Mouse (Mus musculus): ENCODE measurements around the gene Rps25. TPM values are rescaled to one million over a fixed set of nuclear protein-coding genes. Genes with fewer than 3 reads are reported as not detected.
"Not testable (repeated sequence)": the region's sequence is repeated elsewhere in the genome, so short reads cannot be mapped to it uniquely, and the experiment has no call there.

The Rps25 gene
- polyA plus RNA-seq (2011; ENCODE audit: insufficient read depth, insufficient read length, low replicate concordance, missing spikeins), result 1,039 and 1,790 TPM in 2 replicates

- Histone ChIP-seq H3K27ac (ENCODE audit: control insufficient read depth, insufficient read depth, low read depth, low read length, poor library complexity) (peak within 1 kb of the TSS; percentile 90), H3K4me3 (replicated peaks; ENCODE audit: control insufficient read depth, low read depth, low read length) (peak within 1 kb of the TSS; percentile 88), H3K4me1 (ENCODE audit: control insufficient read depth, insufficient read depth, low read length) (no peaks in the 10 kb centered on the region)
- under 1% methylated on average over 51 of the region's 51 CpGs for WGBS
- TF ChIP-seq POLR2A (IDR thresholded peaks at IDR 0.05; ENCODE audit: borderline replicate concordance, control insufficient read depth, low read depth, low read length) (peak; percentile 56; the same call in 1 of the 2 replicates), CTCF (IDR thresholded peaks at IDR 0.05; ENCODE audit: control insufficient read depth, insufficient read depth, low read length) (no peak)
Measured at GRCm38 (mm10) chr9:44406906-44407751, at the start of gene Rps25, which contains the start of gene Trappc4. Rps25 (plus strand) TSS chr9:44407139. Trappc4 (minus strand) TSS chr9:44407600.

- Histone ChIP-seq H3K4me3 (replicated peaks; ENCODE audit: control insufficient read depth, low read depth, low read length) (no peak overlapping the region), H3K27ac (ENCODE audit: control insufficient read depth, insufficient read depth, low read depth, low read length, poor library complexity) (no peak overlapping the region), H3K4me1 (ENCODE audit: control insufficient read depth, insufficient read depth, low read length) (peaks cover 1% of the 10 kb centered on the region; the same call in 1 of the 2 replicates)
- 68% methylated on average over 4 of the region's 4 CpGs for WGBS
- TF ChIP-seq CTCF (IDR thresholded peaks at IDR 0.05; ENCODE audit: control insufficient read depth, insufficient read depth, low read length) (no peak), POLR2A (IDR thresholded peaks at IDR 0.05; ENCODE audit: borderline replicate concordance, control insufficient read depth, low read depth, low read length) (no peak)
Measured at GRCm38 (mm10) chr9:44357207-44357606, 49.7 kb upstream of the Rps25 start.

GRCm38 (mm10) chr9:44361190-44361917 is 45.6 kb upstream of the Rps25 start, which contains the start of gene Vps11:
Vps11 (minus strand) TSS chr9:44361670.
- WGBS, result under 1% methylated on average over 44 of the region's 44 CpGs

GRCm38 (mm10) chr9:44361931-44362330 is 45.0 kb upstream of the Rps25 start:
- H3K27ac ChIP-seq (ENCODE audit: control insufficient read depth, insufficient read depth, low read depth, low read length, poor library complexity), result peak overlapping the region; percentile 89; the same call in 1 of the 2 replicates
- H3K4me1 ChIP-seq (ENCODE audit: control insufficient read depth, insufficient read depth, low read length); H3K4me3 ChIP-seq (replicated peaks; ENCODE audit: control insufficient read depth, low read depth, low read length): not testable (repeated sequence)
- 34% methylated on average over 4 of the region's 4 CpGs for WGBS

More at GRCm38 (mm10) chr9:44361190-44361917, 45.6 kb upstream of the Rps25 start, which contains the start of gene Vps11:
- peak within 1 kb of the TSS; percentile 92 for H3K4me3 ChIP-seq (replicated peaks; ENCODE audit: control insufficient read depth, low read depth, low read length)
- TF ChIP-seq POLR2A (IDR thresholded peaks at IDR 0.05; ENCODE audit: borderline replicate concordance, control insufficient read depth, low read depth, low read length) (peak; percentile 67; the same call in 1 of the 2 replicates), CTCF (IDR thresholded peaks at IDR 0.05; ENCODE audit: control insufficient read depth, insufficient read depth, low read length) (no peak)
- H3K4me1 ChIP-seq (ENCODE audit: control insufficient read depth, insufficient read depth, low read length), result peaks cover 1% of the 10 kb centered on the region; the same call in 1 of the 2 replicates
- H3K27ac ChIP-seq (ENCODE audit: control insufficient read depth, insufficient read depth, low read depth, low read length, poor library complexity), result peak within 1 kb of the TSS; percentile 89

GRCm38 (mm10) chr9:44364480-44364879 is 42.5 kb upstream of the Rps25 start:
- 61% methylated on average over 3 of the region's 3 CpGs for WGBS
- TF ChIP-seq POLR2A (IDR thresholded peaks at IDR 0.05; ENCODE audit: borderline replicate concordance, control insufficient read depth, low read depth, low read length) (no peak), CTCF (IDR thresholded peaks at IDR 0.05; ENCODE audit: control insufficient read depth, insufficient read depth, low read length) (peak; percentile 47; the same call in 1 of the 2 replicates)

GRCm38 (mm10) chr9:44373386-44373785 is 33.6 kb upstream of the Rps25 start:
- Histone ChIP-seq H3K4me3 (replicated peaks; ENCODE audit: control insufficient read depth, low read depth, low read length) (no peak overlapping the region), H3K4me1 (ENCODE audit: control insufficient read depth, insufficient read depth, low read length) (no peaks in the 10 kb centered on the region), H3K27ac (ENCODE audit: control insufficient read depth, insufficient read depth, low read depth, low read length, poor library complexity) (no peak overlapping the region)
- TF ChIP-seq CTCF (IDR thresholded peaks at IDR 0.05; ENCODE audit: control insufficient read depth, insufficient read depth, low read length), result no peak
- TF ChIP-seq POLR2A (IDR thresholded peaks at IDR 0.05; ENCODE audit: borderline replicate concordance, control insufficient read depth, low read depth, low read length), result no peak

More at GRCm38 (mm10) chr9:44364480-44364879, 42.5 kb upstream of the Rps25 start:
- Histone ChIP-seq H3K27ac (ENCODE audit: control insufficient read depth, insufficient read depth, low read depth, low read length, poor library complexity) (no peak overlapping the region), H3K4me1 (ENCODE audit: control insufficient read depth, insufficient read depth, low read length) (peaks cover 1% of the 10 kb centered on the region; the same call in 1 of the 2 replicates), H3K4me3 (replicated peaks; ENCODE audit: control insufficient read depth, low read depth, low read length) (no peak overlapping the region)

- peaks cover 1% of the 10 kb centered on the region; the same call in 1 of the 2 replicates for H3K4me1 ChIP-seq (ENCODE audit: control insufficient read depth, insufficient read depth, low read length)
- H3K4me3 ChIP-seq (replicated peaks; ENCODE audit: control insufficient read depth, low read depth, low read length), result no peak overlapping the region
- TF ChIP-seq POLR2A (IDR thresholded peaks at IDR 0.05; ENCODE audit: borderline replicate concordance, control insufficient read depth, low read depth, low read length), result no peak
- TF ChIP-seq CTCF (IDR thresholded peaks at IDR 0.05; ENCODE audit: control insufficient read depth, insufficient read depth, low read length), result no peak
- 90% methylated on average over 6 of the region's 6 CpGs for WGBS
- H3K27ac ChIP-seq (ENCODE audit: control insufficient read depth, insufficient read depth, low read depth, low read length, poor library complexity), result no peak overlapping the region
Measured at GRCm38 (mm10) chr9:44376141-44376540, 30.8 kb upstream of the Rps25 start.

GRCm38 (mm10) chr9:44377335-44377734 is 29.6 kb upstream of the Rps25 start:
- not testable (repeated sequence) for H3K4me1 ChIP-seq (ENCODE audit: control insufficient read depth, insufficient read depth, low read length); H3K27ac ChIP-seq (ENCODE audit: control insufficient read depth, insufficient read depth, low read depth, low read length, poor library complexity); H3K4me3 ChIP-seq (replicated peaks; ENCODE audit: control insufficient read depth, low read depth, low read length)
- 68% methylated on average over 2 of the region's 2 CpGs for WGBS

All from bone marrow, adult 2 months (tissue).